Mouse (Mus musculus) heart, adult 2 months (tissue): ENCODE measurements around the gene Sp3. TPM values are rescaled to one million over a fixed set of nuclear protein-coding genes. Genes with fewer than 3 reads are reported as not detected.

Experiments used
- DNase-seq, 2 experiments: peaks; one replicate each; pipeline ENCODE4 v3.0.0; 2021
- H3K27ac ChIP-seq: fragments of 200-600 bp; 2 replicates; pipeline ENCODE4 v1.8.1; 2022
- H3K27me3 ChIP-seq: fragments of 200-500 bp; 2 replicates; pipeline ENCODE4 v1.6.1; 2012; ENCODE audit warnings: mild to moderate bottlenecking, low read length, inconsistent platforms, mixed read lengths; ENCODE audit not compliant: control insufficient read depth, insufficient read depth
- H3K36me3 ChIP-seq: fragments of 200-500 bp; 2 replicates; pipeline ENCODE4 v1.6.1; 2012; ENCODE audit warnings: low read length, inconsistent platforms; ENCODE audit not compliant: control insufficient read depth, insufficient read depth
- H3K4me1 ChIP-seq: fragments of 200-500 bp; 2 replicates; pipeline ENCODE4 v1.6.1; 2011; ENCODE audit warnings: low read length; ENCODE audit not compliant: control insufficient read depth, insufficient read depth
- H3K4me3 ChIP-seq: fragments of 200-600 bp; 2 replicates; pipeline ENCODE4 v1.8.1; 2022
- H3K79me2 ChIP-seq: fragments of 200-500 bp; replicated peaks from 2 replicates; pipeline ENCODE4 v1.6.1; 2012; ENCODE audit warnings: mild to moderate bottlenecking, inconsistent platforms, low read length, moderate library complexity, mixed read lengths; ENCODE audit not compliant: control insufficient read depth, insufficient read depth
- H3K9ac ChIP-seq: fragments of 200-500 bp; 2 replicates; pipeline ENCODE4 v1.6.1; 2012; ENCODE audit warnings: low read depth, mild to moderate bottlenecking, control low read depth, inconsistent platforms, low read length, mixed read lengths
- CTCF ChIP-seq: fragments of 200-600 bp; IDR thresholded peaks from 2 replicates; pipeline ENCODE4 v1.8.1; 2022; ENCODE audit warnings: antibody characterized with exemption, mild to moderate bottlenecking, moderate library complexity
- EP300 ChIP-seq: fragments of 200-500 bp; IDR thresholded peaks from 2 replicates; pipeline ENCODE4 v1.6.1; 2011; ENCODE audit warnings: low read depth, low read length, control low read depth; ENCODE audit not compliant: insufficient read depth
- POLR2A ChIP-seq: fragments of 200-500 bp; IDR thresholded peaks from 2 replicates; pipeline ENCODE4 v1.6.1; 2011; ENCODE audit warnings: mild to moderate bottlenecking, low read depth, low read length, control low read depth; ENCODE audit not compliant: insufficient read depth
- WGBS: fragments of 180-500 bp; shearing (Covaris S2); methylation state at CpG from one replicate; pipeline ENCODE4 v1.1.7; 2018; 5-methylcytosine and 5-hydroxymethylcytosine counted together
- intact Hi-C: fragments of 180-260 bp; cut with DNase I; formaldehyde crosslinking; loops from one replicate; pipeline ENCODE4 v1.15.1; 2025
- polyA plus RNA-seq: library from polyadenylated mRNA; depleted of rRNA; stranded (reverse); fragments of >200 nt; gene quantifications from 2 replicates; pipeline ENCODE4 v1.2.3, GENCODE M21; 2012
- total RNA-seq, 2 experiments: library from RNA; stranded (reverse); gene quantifications; 2 replicates each; pipeline ENCODE4 v1.2.3; 2021

The Sp3 gene
- total and polyA plus RNA-seq, 3 experiments, result 11.1 to 33.6 (median 29.6) TPM

DNA sequence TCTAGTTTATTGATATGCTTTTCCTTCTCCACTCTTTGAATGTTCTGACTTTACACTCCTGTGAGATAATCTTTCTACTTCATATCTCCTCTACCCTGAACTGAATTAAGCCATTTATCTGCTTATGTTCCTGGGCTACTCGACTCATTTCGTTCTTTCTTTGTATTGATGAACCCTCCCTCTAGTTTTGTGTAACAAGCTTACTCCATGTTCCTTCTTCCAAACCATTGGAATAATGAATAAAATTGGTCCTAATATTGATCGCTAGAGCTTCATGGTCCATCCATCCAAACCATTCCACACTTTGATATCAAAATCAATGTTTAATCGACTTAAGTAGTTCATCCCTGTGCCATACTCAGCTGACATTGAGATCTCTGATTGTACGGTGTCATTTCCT lies 6.4 kb upstream of the Sp3 start, which contains the start of gene Gm11084:
TSS of gene Gm11084 (minus strand) at position 101 of the 400 bp plus-strand sequence.
- WGBS, result 87% methylated on average over 5 of the region's 5 CpGs

DNA sequence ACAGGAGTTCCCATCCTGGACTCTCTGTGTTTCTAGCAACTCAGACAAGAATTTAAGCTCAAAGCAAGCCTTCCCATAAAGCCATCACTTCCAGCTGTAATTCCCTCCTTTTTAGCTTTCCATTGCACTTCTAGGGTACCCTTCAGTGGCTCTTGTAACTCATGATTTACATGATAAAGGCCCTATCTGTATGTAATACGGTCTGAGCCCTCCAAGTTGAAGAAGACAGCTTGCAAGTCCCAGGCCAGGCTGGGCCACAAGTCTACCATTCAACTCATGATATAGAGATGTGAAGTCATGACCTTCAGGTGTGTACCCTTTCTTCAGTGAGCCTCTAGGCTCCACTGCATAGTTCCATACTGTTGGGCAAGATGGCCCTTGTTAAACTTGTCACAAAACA lies 5.3 kb upstream of the Sp3 start:
- Histone ChIP-seq H3K4me3 (no peak overlapping the region), H3K9ac (no peak overlapping the region), H3K36me3 (no peaks in the 10 kb centered on the region), H3K27me3 (no peaks in the 10 kb centered on the region), H3K79me2 (no peaks in the 10 kb centered on the region), H3K27ac (no peak overlapping the region), H3K4me1 (peaks cover 4% of the 10 kb centered on the region)
- intact Hi-C loops, result no loop called here
- no peak for TF ChIP-seq POLR2A
- no peak for TF ChIP-seq CTCF
- no peak for TF ChIP-seq EP300
- 67% methylated on average over 1 of the region's 1 CpGs for WGBS
- no peak for DNase-seq

More for the DNA sequence above, 6.4 kb upstream of the Sp3 start, which contains the start of gene Gm11084:
- peaks cover 4% of the 10 kb centered on the region for H3K4me1 ChIP-seq
- no peaks in the 10 kb centered on the region for H3K27me3 ChIP-seq
- no peak within 1 kb of the TSS for H3K27ac ChIP-seq
- no peak for TF ChIP-seq POLR2A
- no peak for TF ChIP-seq CTCF
- no peak for TF ChIP-seq EP300
- intact Hi-C loops, result no loop called here
- no peaks in the 10 kb centered on the region for H3K36me3 ChIP-seq
- H3K79me2 ChIP-seq, result no peaks in the 10 kb centered on the region
- H3K4me3 ChIP-seq, result no peak within 1 kb of the TSS
- no peak within 1 kb of the TSS for H3K9ac ChIP-seq
- no peak for DNase-seq

DNA sequence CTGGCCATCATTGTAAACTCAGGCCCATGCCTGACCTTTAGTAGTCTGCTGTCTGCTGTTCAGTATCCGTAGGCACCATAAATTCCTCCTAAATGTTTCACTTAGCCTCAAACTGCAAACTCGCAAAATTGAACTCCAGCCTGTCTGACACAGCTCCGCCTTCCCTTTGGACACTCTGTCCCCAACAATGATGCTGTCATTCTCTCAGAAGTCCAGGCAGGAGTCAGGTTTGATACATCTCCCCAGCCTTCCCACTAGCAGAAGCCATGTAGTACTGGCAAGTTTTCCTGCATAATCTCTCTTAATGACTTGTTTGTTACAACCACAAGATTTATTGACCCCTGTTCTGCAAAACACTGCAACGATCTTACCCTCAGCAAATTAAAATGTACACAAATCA lies 4.6 kb upstream of the Sp3 start:
- 67% methylated on average over 4 of the region's 4 CpGs for WGBS
- Histone ChIP-seq H3K9ac (no peak overlapping the region), H3K27me3 (no peaks in the 10 kb centered on the region), H3K4me3 (no peak overlapping the region), H3K36me3 (no peaks in the 10 kb centered on the region), H3K27ac (no peak overlapping the region; the same call in 1 of the 2 replicates), H3K4me1 (peaks cover 4% of the 10 kb centered on the region), H3K79me2 (no peaks in the 10 kb centered on the region)
- no peak for DNase-seq
- intact Hi-C loops, result no loop called here
- TF ChIP-seq POLR2A (no peak), CTCF (no peak), EP300 (no peak)

DNA sequence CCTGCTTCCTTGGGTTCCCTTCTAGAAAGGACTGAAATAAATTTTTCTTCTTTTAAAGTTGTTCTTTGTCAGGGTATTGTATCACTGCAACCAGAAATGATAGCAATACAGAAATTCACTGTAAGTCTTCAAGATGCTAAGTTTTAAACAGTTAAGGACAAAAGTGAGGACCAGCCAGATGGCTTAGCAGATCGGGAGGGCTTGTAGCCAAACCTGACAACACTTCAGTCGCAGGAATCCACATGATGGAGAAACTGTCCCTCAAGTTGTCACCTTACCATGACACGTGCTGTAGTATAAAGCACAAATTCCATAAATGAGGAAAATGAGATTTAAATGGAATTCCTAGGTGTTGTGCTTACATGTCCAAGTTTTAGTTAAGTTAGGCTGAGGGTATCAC lies 3.0 kb upstream of the Sp3 start:
- 62% methylated on average over 3 of the region's 3 CpGs for WGBS
- Histone ChIP-seq H3K4me1 (peaks cover 4% of the 10 kb centered on the region), H3K79me2 (no peaks in the 10 kb centered on the region), H3K9ac (no peak overlapping the region), H3K27me3 (no peaks in the 10 kb centered on the region), H3K36me3 (no peaks in the 10 kb centered on the region), H3K27ac (no peak overlapping the region; the same call in none of the 2 replicates), H3K4me3 (no peak overlapping the region)
- no peak for DNase-seq
- intact Hi-C loops, result no loop called here
- TF ChIP-seq POLR2A (no peak), CTCF (no peak)

DNA sequence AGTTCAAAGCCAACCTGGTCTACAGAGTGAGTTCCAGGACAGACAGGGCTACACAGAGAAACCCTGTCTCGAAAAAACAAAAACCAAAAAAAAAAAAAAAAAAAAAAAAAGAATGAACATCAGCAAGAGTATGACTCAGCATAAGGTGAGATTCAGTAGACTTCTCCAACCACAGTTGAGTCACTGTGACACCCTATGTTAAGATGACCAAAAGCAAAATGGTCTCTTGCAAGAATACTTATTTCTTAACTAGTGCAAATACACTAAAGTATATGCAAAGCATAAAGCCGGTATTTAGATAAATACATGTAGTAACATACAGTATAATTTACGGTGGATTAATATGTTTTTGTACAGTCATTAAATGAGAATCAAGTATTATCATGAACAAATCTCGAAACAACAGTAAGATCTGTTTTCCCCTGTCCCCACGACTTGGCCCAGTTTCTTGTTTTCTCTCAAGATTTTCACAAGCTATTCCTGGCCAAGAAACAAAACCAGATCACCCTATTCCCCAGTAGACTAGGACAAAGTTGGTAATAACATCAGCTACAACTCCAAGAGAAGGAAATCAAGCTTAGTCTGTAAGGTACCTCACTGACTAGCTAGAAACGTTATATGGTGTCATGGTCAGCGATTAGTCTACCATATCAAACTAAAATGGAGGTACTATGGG lies 2.0 kb upstream of the Sp3 start:
- no peak overlapping the region for H3K4me3 ChIP-seq
- peaks cover 5% of the 10 kb centered on the region for H3K4me1 ChIP-seq
- H3K79me2 ChIP-seq, result no peaks in the 10 kb centered on the region
- H3K36me3 ChIP-seq, result peaks cover 4% of the 10 kb centered on the region
- intact Hi-C loops, result no loop called here
- TF ChIP-seq CTCF, result no peak
- no peak for TF ChIP-seq EP300
- TF ChIP-seq POLR2A, result no peak
- no peaks in the 10 kb centered on the region for H3K27me3 ChIP-seq
- no peak for DNase-seq
- 82% methylated on average over 7 of the region's 7 CpGs for WGBS
- H3K9ac ChIP-seq, result no peak overlapping the region
- no peak overlapping the region; the same call in 1 of the 2 replicates for H3K27ac ChIP-seq

DNA sequence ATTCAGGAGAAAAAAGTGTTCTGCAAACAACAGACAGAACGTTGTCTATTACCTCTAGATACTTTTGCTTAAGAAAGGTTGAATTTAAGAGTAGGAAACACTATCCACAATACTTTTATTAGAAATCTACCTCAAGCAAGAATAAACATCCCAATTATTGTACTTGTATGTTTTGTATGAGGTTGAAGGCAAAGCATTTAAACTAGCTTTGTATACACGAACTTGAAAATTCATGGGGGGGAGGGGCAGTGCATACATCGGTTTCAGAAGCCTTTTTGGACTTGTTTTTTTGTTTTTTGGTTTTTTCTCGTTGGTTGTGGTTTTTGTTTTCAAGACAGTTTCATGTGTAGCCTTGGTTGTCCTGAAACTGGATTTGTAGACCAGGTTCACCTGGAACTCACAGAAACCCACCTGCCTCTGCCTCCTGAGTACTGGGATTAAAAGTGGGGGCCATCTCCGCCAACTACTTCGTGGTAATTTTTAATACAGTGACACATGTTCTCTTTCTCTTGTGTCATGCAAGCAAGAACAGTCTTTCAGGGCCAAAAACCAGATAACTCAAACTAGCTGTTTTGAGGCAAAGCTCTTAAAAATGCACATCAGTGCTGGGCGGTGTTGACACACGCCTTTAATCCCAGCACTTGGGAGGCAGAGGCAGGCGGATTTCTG lies 1.3 kb upstream of the Sp3 start:
- Histone ChIP-seq H3K4me1 (peaks cover 7% of the 10 kb centered on the region), H3K4me3 (peak overlapping the region; percentile 98), H3K36me3 (peaks cover 9% of the 10 kb centered on the region), H3K27me3 (no peaks in the 10 kb centered on the region), H3K79me2 (no peaks in the 10 kb centered on the region), H3K27ac (peak overlapping the region; percentile 100), H3K9ac (no peak overlapping the region)
- DNase-seq, result no peak
- intact Hi-C loops, result loop anchor here (2.0 kb wide), 1 partner anchor 21 kb away; no protein-coding TSS in a partner anchor
- TF ChIP-seq EP300, result no peak
- no peak for TF ChIP-seq CTCF
- WGBS, result 68% methylated on average over 9 of the region's 9 CpGs
